Mouse (Mus musculus): ENCODE data around the gene Selenom.

GRCm38 (mm10) chr11:3548564-3549295 is 34.2 kb downstream of the Selenom start:
- TF ChIP-seq CTCF (IDR thresholded peaks at IDR 0.05; ENCODE audit: insufficient read depth, low read length), result no peak
- no peak for TF ChIP-seq POLR2A (IDR thresholded peaks at IDR 0.05; ENCODE audit: borderline replicate concordance, extremely low read depth, low read depth, low read length)

All from lung, adult 2 months (tissue).